Mouse (Mus musculus) cerebellum, adult 2 months (tissue): ENCODE data around the gene Rfx8.

Experiments used
- CTCF ChIP-seq: fragments of 200-500 bp; IDR thresholded peaks from 2 replicates; pipeline ENCODE4 v1.5.1; 2011; ENCODE audit warnings: low read depth, mild to moderate bottlenecking, control low read depth, low read length, moderate library complexity, borderline replicate concordance; ENCODE audit not compliant: insufficient read depth
- POLR2A ChIP-seq: fragments of 200-500 bp; IDR thresholded peaks from 2 replicates; pipeline ENCODE4 v1.6.1; 2011; ENCODE audit warnings: low read length, control low read depth, borderline replicate concordance; ENCODE audit not compliant: insufficient read depth

DNA sequence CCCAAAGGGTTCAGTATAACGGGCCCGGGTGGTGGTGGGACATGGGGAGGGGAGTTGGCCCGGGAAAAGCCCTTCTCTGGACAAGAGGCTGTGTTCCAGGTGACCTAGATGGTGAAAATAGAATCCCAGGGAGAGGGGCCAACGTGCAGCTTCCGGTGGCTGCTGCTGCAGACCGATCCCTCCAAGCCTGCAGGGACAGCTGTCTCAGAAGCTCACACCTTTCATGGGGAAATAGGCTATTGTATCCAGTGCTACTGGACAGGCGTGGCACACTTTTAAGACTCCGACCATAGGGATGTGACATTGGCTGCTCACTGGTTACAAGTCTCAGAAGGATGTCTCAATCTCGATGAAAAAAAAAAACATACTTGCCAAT, 542 bp upstream of the Rfx8 start:
- TF ChIP-seq POLR2A, result no peak
- TF ChIP-seq CTCF, result no peak
